Mouse (Mus musculus) ES-Bruce4 (cell line): ENCODE measurements at regions not wholly inside any gene's neighbourhood (a gene's known extent, or its start where the extent isn't known, plus 50 kb on each side); places are given as distances from the start of the nearest gene placed in this dataset.
"Not testable (repeated sequence)": the region's sequence is repeated elsewhere in the genome, so short reads cannot be mapped to it uniquely, and the experiment has no call there.

Experiments
- CTCF ChIP-seq: IDR thresholded peaks from one replicate; pipeline ENCODE4 v1.8.1; 2011; ENCODE audit warnings: low read depth, low read length
- EP300 ChIP-seq: IDR thresholded peaks from 2 replicates; pipeline ENCODE4 v1.6.1; 2011; ENCODE audit warnings: low read depth, low read length; ENCODE audit not compliant: insufficient read depth
- POLR2A ChIP-seq: IDR thresholded peaks from one replicate; pipeline ENCODE4 v1.8.1; 2011; ENCODE audit warnings: low read length; ENCODE audit not compliant: insufficient read depth

GRCm38 (mm10) chr12:115262431-115262830 is 785.1 kb upstream of the Zfp386 start:
- not testable (repeated sequence) for TF ChIP-seq CTCF, EP300, POLR2A
